Mouse (Mus musculus) frontal cortex, postnatal 14 days (tissue): ENCODE data around the gene Adcy9.
"Not testable (repeated sequence)": the region's sequence is repeated elsewhere in the genome, so short reads cannot be mapped to it uniquely, and the experiment has no call there.

Experiments used
- DNase-seq, 2 experiments: peaks; one replicate each; pipeline ENCODE4 v3.0.0; 2022; ENCODE audit warnings: low spot score in 2 of 2

The Adcy9 gene

GRCm38 (mm10) chr16:4382406-4382805 lies 37.9 kb downstream of the Adcy9 start:
- DNase-seq = no peak

DNA sequence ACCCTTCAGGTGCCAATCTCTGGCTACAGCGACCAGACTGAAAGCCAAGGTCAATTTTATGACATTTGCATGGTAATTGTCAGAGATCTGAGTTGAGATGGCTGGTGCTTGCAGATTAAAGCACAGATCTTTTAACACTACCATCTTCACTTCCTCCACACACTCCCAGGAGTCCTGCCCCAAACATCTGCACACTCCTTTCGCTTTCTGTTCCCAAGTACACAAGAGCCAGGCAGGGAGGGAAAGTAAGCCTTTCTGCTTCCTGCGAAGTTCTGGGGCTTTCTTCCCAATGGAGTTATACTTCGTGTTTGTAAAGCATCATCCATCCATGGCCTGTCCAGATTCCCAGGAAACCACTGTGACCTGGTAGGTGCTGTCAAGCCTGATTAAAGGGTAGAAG lies 38.8 kb downstream of the Adcy9 start:
- DNase-seq = no peak

GRCm38 (mm10) chr16:4378788-4379187 lies 41.5 kb downstream of the Adcy9 start:
- no peak for DNase-seq

DNA sequence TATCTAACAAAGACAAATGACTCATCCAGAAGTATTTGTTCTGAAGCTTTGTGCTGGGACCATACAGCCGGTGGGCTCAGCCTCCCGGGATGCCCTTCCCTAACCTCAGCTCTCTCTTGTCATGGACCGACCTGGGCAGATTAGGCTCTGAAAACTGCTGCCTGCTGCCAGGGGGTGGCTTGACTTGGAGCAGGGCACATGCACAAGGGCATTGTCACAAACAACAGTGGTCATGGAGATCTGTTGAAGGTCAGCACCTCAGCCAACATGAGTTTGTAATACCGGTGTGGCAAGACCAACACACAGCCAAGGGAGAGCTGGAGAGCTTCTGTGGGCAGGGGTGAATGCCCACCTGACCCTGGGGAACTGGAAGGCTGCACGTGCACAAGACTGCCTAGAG lies 42.7 kb downstream of the Adcy9 start:
- DNase-seq = no peak

DNA sequence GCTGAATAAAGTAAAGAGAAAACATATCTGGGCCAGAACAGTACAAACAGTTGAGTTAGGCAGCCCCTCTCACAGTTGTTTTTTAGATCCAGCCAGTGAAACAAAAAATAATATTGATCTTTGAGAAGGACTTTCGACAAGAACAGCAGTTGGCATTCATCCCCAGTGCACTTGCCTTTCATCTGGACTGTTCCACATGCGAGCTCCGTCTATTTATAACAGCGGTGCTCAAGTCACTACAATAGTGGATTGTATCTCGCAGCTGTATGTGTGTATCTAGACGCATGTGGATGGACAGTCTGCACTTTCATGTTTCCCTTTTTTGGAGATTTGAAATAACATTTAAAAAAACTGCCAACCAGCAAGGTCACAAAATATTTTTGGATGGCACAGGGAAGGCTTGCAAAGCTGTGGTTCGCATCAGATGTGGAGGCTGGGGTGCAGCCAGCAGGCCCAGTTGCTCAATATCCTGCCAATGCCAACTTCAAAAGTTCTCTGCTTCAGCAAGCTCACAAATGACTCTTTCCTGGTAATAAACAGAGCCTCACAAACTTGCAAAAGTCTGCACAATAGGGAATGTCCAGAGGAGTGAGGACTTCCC lies 45.4 kb downstream of the Adcy9 start:
- DNase-seq = no peak

DNA sequence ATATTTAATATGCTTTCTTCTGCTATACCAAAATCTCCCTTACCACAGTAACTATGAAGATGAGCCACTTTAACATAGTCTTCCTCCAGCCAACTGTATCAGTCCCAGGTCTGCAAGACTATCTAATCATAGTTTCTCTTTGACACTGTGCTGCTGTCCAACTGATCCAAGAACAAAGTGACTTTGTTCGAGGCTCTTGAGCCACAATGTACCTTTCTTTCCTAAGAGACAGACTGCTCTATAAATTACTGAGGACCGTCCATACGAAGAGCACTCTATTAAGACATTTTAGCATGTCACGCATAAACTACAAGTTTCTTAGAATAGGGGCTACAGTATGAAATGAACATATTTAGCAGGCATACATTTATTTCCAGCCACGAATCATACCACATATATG lies 46.0 kb downstream of the Adcy9 start:
- DNase-seq = no peak

DNA sequence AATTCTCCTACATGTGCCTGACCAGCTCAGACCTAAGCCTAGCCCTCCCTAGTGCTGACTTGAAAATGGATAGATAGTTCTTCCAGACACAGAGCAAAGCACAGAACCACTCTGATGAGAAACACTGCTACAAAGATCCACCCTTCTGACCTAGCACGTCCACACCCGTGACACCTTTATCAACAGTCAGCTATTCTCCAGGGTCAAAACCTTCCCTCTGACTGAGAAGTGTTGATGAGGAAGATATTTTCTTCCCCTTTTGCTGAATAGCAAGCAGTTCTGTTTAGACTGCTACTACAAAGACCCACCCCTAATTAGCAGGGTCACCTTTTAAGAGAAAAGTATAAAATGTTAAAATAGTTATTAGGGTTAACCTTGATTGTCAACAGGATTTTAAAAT lies 49.3 kb downstream of the Adcy9 start:
- no peak for DNase-seq

DNA sequence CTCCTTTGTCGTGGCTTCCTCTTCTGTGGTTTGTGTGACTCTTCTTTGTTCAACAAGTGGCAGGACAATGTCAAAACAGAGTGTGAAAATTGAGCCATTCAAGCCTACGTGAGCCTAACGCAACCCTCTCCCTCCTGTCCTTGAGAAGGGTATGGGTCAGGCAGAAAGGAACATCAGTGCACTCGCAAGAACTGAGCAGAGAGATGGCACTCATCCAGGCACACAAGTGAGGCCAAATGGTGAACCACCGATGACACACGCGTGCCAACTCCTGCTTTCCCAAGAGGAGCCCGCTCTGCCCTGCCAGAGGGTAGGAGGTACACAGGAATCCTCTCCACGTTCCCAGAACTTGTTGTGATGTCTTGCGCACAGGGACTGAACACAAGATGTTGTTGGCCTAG lies 50.2 kb downstream of the Adcy9 start:
- DNase-seq = no peak

DNA sequence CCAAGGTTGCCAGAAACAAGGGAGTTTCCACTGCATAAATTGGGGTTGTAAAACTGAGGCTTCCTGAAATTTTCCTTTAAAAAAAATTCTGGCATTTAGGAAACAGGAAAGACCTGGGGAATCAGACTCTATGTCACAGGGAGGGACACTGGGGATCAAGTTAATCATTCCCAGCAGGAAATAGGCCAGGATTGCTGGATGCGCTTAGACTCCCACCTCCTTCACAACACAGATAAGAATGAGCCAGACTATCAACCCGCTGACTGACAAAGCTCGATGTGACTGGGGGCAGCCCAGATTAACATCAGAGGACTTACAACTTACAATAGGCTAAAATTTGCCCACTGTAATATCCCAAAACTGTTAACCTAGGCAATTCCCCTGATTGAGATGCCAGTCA lies 52.4 kb downstream of the Adcy9 start:
- no peak for DNase-seq

- no peak for DNase-seq
These were observed 53.0 kb downstream of the Adcy9 start for GRCm38 (mm10) chr16:4367291-4367690.

GRCm38 (mm10) chr16:4366671-4367070 lies 53.6 kb downstream of the Adcy9 start:
- no peak for DNase-seq

GRCm38 (mm10) chr16:4363341-4364116 lies 56.8 kb downstream of the Adcy9 start:
- DNase-seq = no peak

DNA sequence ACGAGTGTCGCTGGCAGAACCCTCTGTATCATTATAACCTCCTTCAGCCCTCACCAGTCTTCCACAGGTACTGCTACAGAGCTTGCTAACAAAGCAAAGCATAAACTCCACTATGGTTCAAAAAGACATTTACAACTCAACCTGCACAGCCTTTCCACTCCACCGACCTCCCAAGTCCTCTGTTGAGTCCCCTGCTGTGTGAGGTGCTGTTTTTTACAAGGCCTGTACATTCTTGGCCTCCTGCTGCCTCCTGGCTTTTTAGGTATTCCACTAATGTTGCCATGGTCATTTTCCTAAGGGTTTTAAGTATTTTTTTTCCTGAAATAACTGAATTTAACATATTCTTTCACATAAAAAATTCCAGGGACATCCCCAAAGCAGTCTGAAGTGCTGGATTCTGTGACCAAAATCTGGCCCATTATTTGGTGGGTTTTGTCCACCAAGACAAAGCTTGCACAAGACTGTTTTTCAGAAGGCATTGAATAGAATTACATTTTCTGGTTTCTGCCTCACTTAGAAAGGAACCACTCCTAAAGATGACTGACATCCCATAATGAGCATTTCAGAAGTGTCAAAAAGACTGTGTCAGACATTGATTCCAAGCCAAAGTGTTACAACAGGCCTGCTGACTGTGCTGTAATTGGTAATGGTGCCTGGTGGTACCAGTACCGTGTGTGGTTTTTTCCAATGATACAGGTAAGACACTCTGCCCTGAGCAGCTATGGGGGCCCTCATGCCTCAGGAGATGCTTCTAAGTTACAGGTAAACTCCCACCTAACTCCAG lies 64.8 kb downstream of the Adcy9 start:
- no peak for DNase-seq

GRCm38 (mm10) chr16:4342579-4342978 lies 77.7 kb downstream of the Adcy9 start:
- no peak for DNase-seq

DNA sequence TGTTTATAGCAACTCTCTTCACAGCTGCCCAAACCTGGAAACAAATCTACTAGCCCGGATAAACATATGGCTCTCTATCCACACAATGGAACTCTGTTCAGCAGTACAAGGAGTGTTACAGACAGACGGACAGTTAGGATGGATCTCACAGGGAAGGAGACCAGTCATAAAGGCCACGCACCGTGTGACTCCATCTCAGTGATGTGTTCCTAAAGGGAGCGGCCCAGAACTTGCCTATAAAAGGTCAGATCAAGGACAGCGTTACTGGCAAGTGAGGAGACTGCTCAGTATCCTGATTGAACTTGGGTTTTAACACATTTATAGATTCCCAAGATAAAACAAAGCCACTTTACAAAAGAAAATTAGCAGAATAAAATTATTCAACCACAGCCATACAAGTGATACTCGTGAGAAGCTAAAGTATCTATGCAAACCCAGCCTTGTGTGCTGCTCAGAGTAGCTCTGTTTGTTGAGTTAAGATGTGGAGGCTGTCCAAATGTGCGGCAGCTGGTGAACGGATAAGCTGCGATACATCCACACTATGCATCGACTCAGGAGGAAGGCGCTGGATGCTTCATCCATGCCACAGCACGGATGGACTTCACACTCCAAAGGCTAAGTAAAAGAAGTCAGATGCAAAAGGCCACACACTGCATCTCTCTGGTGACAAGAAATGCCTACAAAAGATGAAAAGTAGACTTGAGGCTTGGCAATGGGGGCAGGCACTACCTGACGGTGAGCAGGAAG lies 78.8 kb downstream of the Adcy9 start:
- DNase-seq = no peak

DNA sequence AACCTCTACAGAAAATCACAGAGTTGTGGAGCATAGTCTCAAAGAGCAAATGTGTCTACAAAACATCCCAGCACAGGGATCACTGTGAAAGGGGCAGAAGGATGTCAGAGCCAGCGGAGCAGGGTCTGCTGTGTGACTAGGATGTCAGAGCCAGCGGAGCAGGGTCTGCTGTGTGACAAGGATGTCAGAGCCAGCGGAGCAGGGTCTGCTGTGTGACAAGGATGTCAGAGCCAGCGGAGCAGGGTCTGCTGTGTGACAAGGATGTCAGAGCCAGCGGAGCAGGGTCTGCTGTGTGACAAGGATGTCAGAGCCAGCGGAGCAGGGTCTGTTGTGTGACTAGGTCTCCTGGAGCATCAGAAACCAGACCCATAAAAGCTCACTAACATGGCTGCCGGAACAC lies 81.1 kb downstream of the Adcy9 start:
- not testable (repeated sequence) for DNase-seq

DNA sequence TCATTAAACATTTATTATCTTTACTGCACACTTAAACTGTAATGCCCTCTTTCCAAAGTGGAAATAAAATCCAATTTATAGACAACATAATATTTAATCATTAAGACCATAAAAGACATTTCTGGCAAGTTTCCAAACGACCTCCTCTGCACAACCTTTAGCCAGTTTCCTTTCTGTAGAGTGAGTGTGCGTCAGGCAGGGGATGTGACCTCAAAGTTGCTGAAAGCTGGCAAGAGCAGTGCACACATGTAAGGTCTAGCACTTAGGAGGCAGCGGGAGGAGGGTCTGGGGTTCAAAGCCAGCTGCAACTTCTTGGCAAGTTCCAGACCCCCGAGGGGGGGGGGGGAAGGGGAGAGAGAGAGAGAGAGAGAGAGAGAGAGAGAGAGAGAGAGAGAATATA lies 83.0 kb downstream of the Adcy9 start:
- DNase-seq = no peak

DNA sequence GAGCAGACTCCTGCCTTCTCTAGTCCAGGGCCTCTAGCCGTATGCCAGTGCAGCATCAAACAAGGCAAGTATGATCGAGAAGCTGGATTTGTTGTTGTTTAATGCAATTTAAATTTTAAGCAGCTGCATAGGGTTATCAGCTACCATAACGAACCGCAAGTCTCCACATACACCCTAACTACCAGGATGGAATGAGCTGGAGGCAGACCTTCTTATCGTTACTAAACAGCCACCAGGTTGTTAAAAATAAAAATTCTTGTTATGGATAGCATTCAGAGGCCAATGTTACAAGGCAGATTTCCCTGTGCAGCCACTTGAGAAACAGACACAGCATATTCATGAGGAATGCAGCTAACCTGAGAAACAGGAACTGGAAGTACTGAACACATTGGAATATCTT lies 86.5 kb downstream of the Adcy9 start:
- no peak for DNase-seq

- no peak for DNase-seq
These were observed 86.9 kb downstream of the Adcy9 start for GRCm38 (mm10) chr16:4333371-4333770.

DNA sequence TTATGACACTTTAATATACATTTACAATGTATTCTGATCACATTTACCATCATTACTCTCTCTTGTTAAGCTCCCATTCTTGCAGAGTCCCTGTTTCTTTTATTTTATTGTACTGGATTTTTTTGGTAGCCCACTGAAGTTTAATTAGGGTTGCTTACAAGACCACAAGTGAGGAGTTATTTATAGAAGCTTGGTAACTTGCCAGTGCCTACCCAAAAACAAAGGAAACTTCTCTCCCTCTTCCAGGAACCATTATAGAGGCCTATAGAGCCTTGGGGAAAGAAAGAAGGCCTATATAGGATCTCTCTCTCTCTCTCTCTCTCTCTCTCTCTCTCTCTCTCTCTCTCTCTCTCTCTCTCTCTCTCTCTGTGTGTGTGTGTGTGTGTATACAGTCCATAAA lies 93.2 kb downstream of the Adcy9 start:
- no peak for DNase-seq

DNA sequence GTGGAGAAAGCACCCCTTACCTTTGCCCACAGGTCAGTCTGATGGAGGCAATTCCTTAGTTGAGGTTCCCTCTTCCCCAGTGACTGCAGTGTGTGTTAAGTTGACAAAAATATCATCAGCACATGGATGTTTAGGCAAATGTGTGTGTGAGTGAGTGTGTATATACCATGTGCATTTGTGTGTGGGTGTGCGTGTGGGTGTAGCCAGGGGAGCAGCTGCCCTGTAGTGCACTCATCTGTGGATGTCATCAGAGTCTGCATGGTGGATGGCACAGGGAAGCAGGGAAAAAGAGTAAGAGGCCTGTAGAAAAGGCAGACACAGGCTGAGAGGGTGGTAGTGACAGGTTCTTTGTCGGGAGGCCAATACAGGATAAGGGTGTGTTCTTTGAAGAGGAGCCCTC lies 94.5 kb downstream of the Adcy9 start:
- DNase-seq = no peak

GRCm38 (mm10) chr16:4324967-4325366 lies 95.3 kb downstream of the Adcy9 start:
- no peak for DNase-seq
